Mouse (Mus musculus): ENCODE data around the gene Bcl11a.
"Not testable (repeated sequence)": the region's sequence is repeated elsewhere in the genome, so short reads cannot be mapped to it uniquely, and the experiment has no call there.

The Bcl11a gene

GRCm38 (mm10) chr11:24101625-24102024, 23.8 kb downstream of the Bcl11a start:
- no peak for DNase-seq

GRCm38 (mm10) chr11:24102372-24102771, 24.5 kb downstream of the Bcl11a start:
- DNase-seq: no peak

- DNase-seq: no peak
Measured at GRCm38 (mm10) chr11:24103128-24103742, 25.4 kb downstream of the Bcl11a start.

GRCm38 (mm10) chr11:24107414-24107813, 29.6 kb downstream of the Bcl11a start:
- DNase-seq: no peak

- DNase-seq: no peak
Measured at GRCm38 (mm10) chr11:24108974-24109373, 31.1 kb downstream of the Bcl11a start.

GRCm38 (mm10) chr11:24109388-24109787, 31.5 kb downstream of the Bcl11a start:
- DNase-seq: no peak

- DNase-seq: no peak
Measured at GRCm38 (mm10) chr11:24110113-24110512, 32.3 kb downstream of the Bcl11a start.

- DNase-seq: no peak
Measured at GRCm38 (mm10) chr11:24111720-24112119, 33.9 kb downstream of the Bcl11a start.

- DNase-seq: no peak
Measured at GRCm38 (mm10) chr11:24115017-24115752, 37.3 kb downstream of the Bcl11a start.

GRCm38 (mm10) chr11:24116041-24116440, 38.2 kb downstream of the Bcl11a start:
- DNase-seq: no peak

GRCm38 (mm10) chr11:24116582-24117318, 38.9 kb downstream of the Bcl11a start:
- no peak for DNase-seq

- no peak for DNase-seq
Measured at GRCm38 (mm10) chr11:24121136-24121535, 43.3 kb downstream of the Bcl11a start.

- no peak for DNase-seq
Measured at GRCm38 (mm10) chr11:24122899-24123298, 45.0 kb downstream of the Bcl11a start.

- DNase-seq: no peak
Measured at GRCm38 (mm10) chr11:24123991-24124390, 46.1 kb downstream of the Bcl11a start.

GRCm38 (mm10) chr11:24125098-24125497, 47.2 kb downstream of the Bcl11a start:
- no peak for DNase-seq

- DNase-seq: no peak
Measured at GRCm38 (mm10) chr11:24128001-24128400, 50.1 kb downstream of the Bcl11a start.

- DNase-seq: not testable (repeated sequence)
Measured at GRCm38 (mm10) chr11:24128880-24129279, 51.0 kb downstream of the Bcl11a start.

GRCm38 (mm10) chr11:24129358-24130185, 51.7 kb downstream of the Bcl11a start:
- no peak for DNase-seq

- no peak for DNase-seq
Measured at GRCm38 (mm10) chr11:24130186-24130760, 52.4 kb downstream of the Bcl11a start.

GRCm38 (mm10) chr11:24131818-24132217, 54.0 kb downstream of the Bcl11a start:
- no peak for DNase-seq

GRCm38 (mm10) chr11:24132358-24132757, 54.5 kb downstream of the Bcl11a start:
- no peak for DNase-seq

GRCm38 (mm10) chr11:24132853-24133252, 55.0 kb downstream of the Bcl11a start:
- no peak for DNase-seq

GRCm38 (mm10) chr11:24133484-24133883, 55.6 kb downstream of the Bcl11a start:
- DNase-seq: no peak
